23 mouse cellular contexts compared by ENCODE assay signal in the genomic region with DNA sequence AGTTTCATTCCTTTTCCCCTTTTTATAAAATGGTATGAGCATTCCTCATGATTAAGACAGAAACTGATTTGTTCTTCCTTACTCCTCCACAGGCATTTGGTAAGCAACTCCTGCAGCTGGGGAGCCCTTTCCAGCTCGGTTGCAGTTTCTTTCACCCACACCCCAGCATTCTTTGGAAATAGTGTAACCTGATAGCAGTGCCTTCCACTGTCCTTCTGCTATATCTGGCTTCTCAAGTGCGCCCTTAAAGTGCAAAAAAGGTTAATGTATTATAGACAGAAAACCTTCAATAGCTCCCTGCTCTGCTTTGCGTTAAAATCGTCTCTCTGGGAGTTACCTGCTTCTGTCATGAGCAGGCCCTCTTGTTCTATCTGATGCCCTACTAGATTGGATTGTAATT.
DNase-seq lines count a peak whose midpoint lies in the region; ATAC-seq and TF ChIP-seq lines count a peak whose summit lies in the region.
"Had no signal": no experiment of that assay in that cellular context is flagged by ENCODE, and none has a peak within 500 bp of the region (broad histone marks: within the 10 kb centered on the region; RNA-seq: fewer than 3 reads in every experiment).

No protein-coding gene starts in this region.

- WGBS in heart, embryonic 12.5 days = 16% methylated on average over 4 of the region's 4 CpGs
- 18% methylated on average over 4 of the region's 4 CpGs for WGBS in kidney, embryonic 15.5 days
- WGBS in lung, postnatal 0 days = 18% methylated on average over 4 of the region's 4 CpGs

- H3K4me1 ChIP-seq in heart, embryonic 12.5 days (replicated peaks) = peaks cover 19% of the 10 kb centered on the region
- 0 out of 2 replicates have a peak, but pooled peaks cover 3% of the 10 kb centered on the region for H3K4me1 ChIP-seq in kidney, embryonic 15.5 days
- no peaks in the 10 kb centered on the region for H3K4me1 ChIP-seq in lung, postnatal 0 days (ENCODE audit: insufficient read depth, low read depth, low read length)
- H3K4me1 ChIP-seq: forebrain, embryonic 15.5 days; liver, embryonic 15.5 days; neural tube, embryonic 15.5 days; stomach, embryonic 15.5 days had no signal

- no peak overlapping the region for H3K9ac ChIP-seq in heart, embryonic 12.5 days
- H3K9ac ChIP-seq in kidney, embryonic 15.5 days = no peak overlapping the region
- no peak overlapping the region for H3K9ac ChIP-seq in lung, postnatal 0 days (replicated peaks; ENCODE audit: low read depth)
- H3K9ac ChIP-seq: forebrain, embryonic 15.5 days; liver, embryonic 15.5 days; neural tube, embryonic 15.5 days; stomach, embryonic 15.5 days had no signal

- no peak for TF ChIP-seq EP300 in lung, postnatal 0 days (IDR thresholded peaks at IDR 0.05)

- no peak for TF ChIP-seq CTCF in lung, postnatal 0 days (IDR thresholded peaks at IDR 0.05)

- peak overlapping the region; percentile 13; the same call in 1 of the 2 replicates for H3K4me2 ChIP-seq in heart, embryonic 12.5 days
- no peak overlapping the region for H3K4me2 ChIP-seq in kidney, embryonic 15.5 days
- no peak overlapping the region for H3K4me2 ChIP-seq in lung, postnatal 0 days (replicated peaks; ENCODE audit: low read depth, low read length)
- H3K4me2 ChIP-seq: forebrain, embryonic 15.5 days; liver, embryonic 15.5 days; neural tube, embryonic 15.5 days; stomach, embryonic 15.5 days had no signal

- no peak overlapping the region for H3K4me3 ChIP-seq in heart, embryonic 12.5 days
- no peak overlapping the region for H3K4me3 ChIP-seq in kidney, embryonic 15.5 days (replicated peaks)
- no peak overlapping the region for H3K4me3 ChIP-seq in lung, postnatal 0 days (ENCODE audit: low read depth, low read length)
- H3K4me3 ChIP-seq: forebrain, embryonic 15.5 days; liver, embryonic 15.5 days; midbrain, embryonic 10.5 days; neural tube, embryonic 15.5 days; stomach, embryonic 15.5 days had no signal

- no peak for DNase-seq in heart, adult 8-10 months (ENCODE audit: low spot score)
- no peak for DNase-seq in kidney, postnatal 14 days
- peak; percentile 9 for DNase-seq in lung, postnatal 0 days (ENCODE audit: low spot score)
- DNase-seq in lung, adult 18-20 months = no peak
- no peak for DNase-seq in right cerebral cortex, adult 18-20 months
- DNase-seq: adrenal gland, postnatal 36 days; B cell, adult 2 months; cerebellum, adult 9-10 months; left cerebral cortex, postnatal 4 days; liver; thymus, postnatal 25 days had no signal

- H3K9me3 ChIP-seq in heart, embryonic 12.5 days (replicated peaks) = 0 out of 2 replicates have a peak, but pooled peaks cover 7% of the 10 kb centered on the region
- no peaks in the 10 kb centered on the region for H3K9me3 ChIP-seq in kidney, embryonic 15.5 days (replicated peaks)
- H3K9me3 ChIP-seq in lung, postnatal 0 days (ENCODE audit: low read length) = no peaks in the 10 kb centered on the region
- H3K9me3 ChIP-seq: forebrain, embryonic 15.5 days; liver, embryonic 15.5 days; midbrain, embryonic 10.5 days; neural tube, embryonic 15.5 days; stomach, embryonic 15.5 days had no signal

- ATAC-seq in heart, embryonic 12.5 days (ENCODE audit: insufficient number of reproducible peaks, low FRiP score) = no peak
- peak; percentile 33; the same call in 1 of the 2 replicates for ATAC-seq in kidney, embryonic 15.5 days (replicated peaks; ENCODE audit: low FRiP score)
- no peak for ATAC-seq in lung, postnatal 0 days
- ATAC-seq: forebrain, embryonic 15.5 days; hindbrain, postnatal 0 days; intestine, embryonic 16.5 days; midbrain, embryonic 16.5 days had no signal

- H3K27me3 ChIP-seq in heart, embryonic 12.5 days (replicated peaks) = no peaks in the 10 kb centered on the region; the same call in 1 of the 2 replicates
- no peaks in the 10 kb centered on the region for H3K27me3 ChIP-seq in kidney, embryonic 15.5 days
- no peaks in the 10 kb centered on the region for H3K27me3 ChIP-seq in lung, postnatal 0 days (replicated peaks; ENCODE audit: insufficient read depth, low read length)
- H3K27me3 ChIP-seq: CH12.LX; forebrain, embryonic 15.5 days; liver, embryonic 15.5 days; neural tube, embryonic 15.5 days; stomach, embryonic 15.5 days had no signal

- H3K27ac ChIP-seq in heart, embryonic 12.5 days (ENCODE audit: poor library complexity, severe bottlenecking) = peak overlapping the region; percentile 39; the same call in 1 of the 2 replicates
- no peak overlapping the region for H3K27ac ChIP-seq in kidney, embryonic 15.5 days
- no peak overlapping the region for H3K27ac ChIP-seq in lung, postnatal 0 days (ENCODE audit: low read length)
- H3K27ac ChIP-seq: forebrain, embryonic 15.5 days; hindbrain, postnatal 0 days; liver, embryonic 15.5 days; macrophage; midbrain, embryonic 10.5 days; neural tube, embryonic 15.5 days; stomach, embryonic 15.5 days had no signal

- H3K36me3 ChIP-seq in heart, embryonic 12.5 days = no peaks in the 10 kb centered on the region
- no peaks in the 10 kb centered on the region for H3K36me3 ChIP-seq in kidney, embryonic 15.5 days
- no peaks in the 10 kb centered on the region for H3K36me3 ChIP-seq in lung, postnatal 0 days (ENCODE audit: insufficient read depth, low read length)
- H3K36me3 ChIP-seq: forebrain, embryonic 15.5 days; liver, embryonic 15.5 days; midbrain, embryonic 10.5 days; neural tube, embryonic 15.5 days; stomach, embryonic 15.5 days had no signal
